Mouse (Mus musculus): ENCODE measurements around the gene Ifng.
"Not testable (repeated sequence)": the region's sequence is repeated elsewhere in the genome, so short reads cannot be mapped to it uniquely, and the experiment has no call there.

Gene Ifng

GRCm38 (mm10) chr10:118440742-118441240 lies at the start of gene Ifng:
Gene Ifng (plus strand): TSS chr10:118441046.
- DNase-seq: no peak

GRCm38 (mm10) chr10:118399917-118400316 lies 40.9 kb upstream of the Ifng start:
- no peak for DNase-seq

DNA sequence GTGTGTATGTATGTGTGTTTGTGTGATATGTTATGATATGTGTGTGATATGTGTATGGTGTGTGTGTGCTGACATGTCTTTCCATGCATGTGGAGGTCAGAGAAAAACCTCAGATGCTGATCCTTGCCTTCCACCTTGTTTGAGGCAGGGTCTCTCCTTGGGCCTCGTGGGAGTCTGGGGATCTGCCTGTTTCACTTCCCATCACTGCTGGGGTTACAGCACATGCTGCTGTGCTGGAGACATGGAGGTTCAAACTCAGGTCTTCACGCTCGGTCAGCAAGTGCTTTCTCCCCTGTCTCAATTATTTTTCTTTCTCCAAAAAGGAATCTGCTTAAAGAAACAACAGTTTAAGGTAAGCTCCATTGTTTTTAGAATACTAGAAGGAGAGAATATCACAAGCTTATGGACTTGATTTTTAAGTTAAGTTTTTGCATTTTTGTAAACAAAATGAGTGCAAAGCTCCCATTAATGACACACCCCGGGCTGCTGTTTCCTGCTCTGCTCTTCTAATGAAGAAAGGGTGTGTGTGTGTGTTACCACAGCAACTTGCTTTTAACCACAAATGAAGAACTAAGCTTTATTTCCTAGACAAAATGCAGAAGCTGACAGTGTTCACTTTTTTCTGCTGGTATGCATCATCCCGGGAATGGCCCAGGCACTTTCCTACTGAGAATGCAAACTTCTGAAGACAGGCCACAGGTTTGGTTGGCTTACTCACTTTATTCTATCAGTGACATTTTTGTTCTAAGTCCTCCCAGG lies 34.2 kb upstream of the Ifng start:
- DNase-seq: no peak

- no peak for DNase-seq
These were observed 29.5 kb upstream of the Ifng start for GRCm38 (mm10) chr10:118411377-118411776.

- no peak for DNase-seq
These were observed 28.1 kb upstream of the Ifng start for GRCm38 (mm10) chr10:118412774-118413173.

DNA sequence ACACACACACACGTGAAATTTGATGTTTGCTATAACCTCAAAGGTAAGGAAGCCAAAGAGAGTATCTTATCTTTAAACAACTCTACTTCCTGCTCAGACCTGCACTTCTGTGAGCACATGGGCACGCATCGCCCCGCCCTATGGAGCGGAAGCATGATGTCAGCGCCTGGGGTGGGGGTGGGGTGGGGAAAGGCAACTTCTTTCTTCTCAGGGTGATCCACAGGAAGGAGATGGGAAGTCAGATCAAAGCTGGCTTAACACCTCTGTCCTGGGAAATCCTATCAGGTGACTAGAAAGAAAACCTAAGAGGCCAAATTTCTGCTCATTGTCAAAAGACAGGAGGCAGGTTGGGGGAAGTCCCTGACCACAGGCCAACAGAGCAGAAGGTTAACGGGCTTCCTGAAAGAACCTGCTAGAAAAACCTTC lies 21.8 kb upstream of the Ifng start:
- DNase-seq: peak in 1 of 2 experiments; percentile 9

GRCm38 (mm10) chr10:118420896-118421295 lies 19.9 kb upstream of the Ifng start:
- no peak for DNase-seq

- no peak for DNase-seq
These were observed 5.3 kb upstream of the Ifng start for GRCm38 (mm10) chr10:118435501-118435900.

DNA sequence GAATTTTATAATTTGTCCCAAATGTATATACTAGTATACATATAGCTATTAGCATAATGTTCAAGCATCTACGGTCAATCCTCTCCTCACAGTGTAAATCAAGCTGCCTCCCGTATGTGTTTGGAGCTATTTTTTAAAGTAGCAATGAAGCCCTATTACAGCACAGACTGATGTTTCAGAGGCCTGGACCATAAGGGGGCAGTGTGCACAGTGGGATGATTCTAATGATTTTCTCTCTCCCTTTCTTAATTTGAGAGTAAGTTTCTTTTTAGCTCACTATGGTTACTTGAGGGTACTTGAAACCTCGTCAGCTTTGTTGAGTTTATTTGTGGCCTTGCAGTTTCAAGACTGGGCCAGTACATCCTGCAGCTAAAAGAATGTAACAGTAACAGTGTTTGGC lies 1.1 kb downstream of the Ifng start:
- DNase-seq: no peak

- DNase-seq: no peak
These were observed 2.2 kb downstream of the Ifng start for GRCm38 (mm10) chr10:118442999-118443398.

GRCm38 (mm10) chr10:118445021-118445420 lies 4.2 kb downstream of the Ifng start:
- no peak for DNase-seq

- DNase-seq: no peak
These were observed 4.7 kb downstream of the Ifng start for GRCm38 (mm10) chr10:118445502-118445901.

- DNase-seq: no peak
These were observed 5.1 kb downstream of the Ifng start for GRCm38 (mm10) chr10:118445978-118446377.

DNA sequence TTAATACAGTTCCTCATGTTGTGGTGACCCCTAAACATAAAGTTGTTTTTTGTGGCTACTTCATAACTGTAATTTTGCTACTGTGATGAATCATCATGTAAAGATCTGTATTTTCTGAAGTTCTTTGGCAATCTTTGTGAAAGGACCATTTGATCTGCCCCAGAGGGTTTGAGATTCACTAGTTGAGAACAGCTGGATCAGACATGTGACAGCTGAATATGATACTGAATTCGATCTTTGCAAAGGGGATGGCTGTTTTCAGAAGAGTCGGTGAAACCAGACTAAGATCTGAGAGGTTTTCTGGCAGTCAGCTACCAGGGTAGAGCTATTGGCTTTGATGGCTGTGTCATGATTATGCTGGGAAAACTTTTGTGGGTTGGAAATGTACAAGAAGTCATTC lies 10.9 kb downstream of the Ifng start:
- no peak for DNase-seq

DNA sequence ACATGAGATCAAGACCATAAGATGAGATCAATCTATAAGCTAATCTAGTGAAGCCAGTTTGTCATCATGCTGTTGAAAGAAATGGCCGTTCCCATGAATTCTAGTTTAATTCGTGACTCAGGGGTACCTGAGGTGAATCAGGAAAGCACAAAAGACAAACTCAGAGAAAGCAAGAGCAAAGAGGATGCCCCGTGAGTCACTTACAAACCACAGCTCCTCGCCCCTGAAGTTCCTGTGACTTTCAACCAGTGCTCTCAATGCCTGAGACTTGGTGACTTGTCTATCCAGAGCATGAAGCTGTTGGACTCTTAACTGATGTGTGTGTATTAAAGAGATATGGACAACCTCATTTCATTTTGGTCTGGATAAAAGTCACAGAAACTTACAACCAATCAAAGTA lies 17.9 kb downstream of the Ifng start:
- no peak for DNase-seq

DNA sequence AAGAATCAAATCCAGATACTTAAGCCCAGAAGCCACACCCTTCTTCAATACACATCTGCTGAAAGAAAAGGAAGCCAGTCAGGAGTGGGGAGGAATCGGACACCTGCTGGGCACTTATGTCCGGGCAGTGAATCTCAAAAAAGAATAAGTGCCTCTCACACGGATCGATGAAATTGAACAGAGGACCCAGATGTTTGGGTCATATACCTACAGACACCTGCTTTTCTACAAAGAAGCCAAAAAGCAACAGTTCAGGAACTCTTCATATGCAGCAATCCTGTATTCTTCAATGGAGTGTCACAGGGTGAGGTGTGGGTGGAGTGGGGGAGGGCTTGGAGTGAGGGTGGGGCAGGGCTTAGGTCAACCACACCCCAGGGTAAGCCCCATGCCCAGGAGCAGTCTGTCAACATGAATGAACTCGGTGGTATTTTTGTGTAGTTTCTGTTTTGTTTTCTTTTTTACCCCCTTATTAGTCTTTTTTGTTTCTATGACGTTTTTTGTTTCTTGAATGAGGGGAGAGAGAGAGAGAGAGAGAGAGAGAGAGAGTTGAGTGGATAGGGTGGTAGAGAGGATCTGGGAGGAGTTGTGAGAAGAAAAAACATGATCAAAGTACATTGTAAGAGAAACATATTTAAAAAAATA lies 20.4 kb downstream of the Ifng start:
- no peak for DNase-seq

- no peak for DNase-seq
These were observed 25.6 kb downstream of the Ifng start for GRCm38 (mm10) chr10:118466481-118466880.

DNA sequence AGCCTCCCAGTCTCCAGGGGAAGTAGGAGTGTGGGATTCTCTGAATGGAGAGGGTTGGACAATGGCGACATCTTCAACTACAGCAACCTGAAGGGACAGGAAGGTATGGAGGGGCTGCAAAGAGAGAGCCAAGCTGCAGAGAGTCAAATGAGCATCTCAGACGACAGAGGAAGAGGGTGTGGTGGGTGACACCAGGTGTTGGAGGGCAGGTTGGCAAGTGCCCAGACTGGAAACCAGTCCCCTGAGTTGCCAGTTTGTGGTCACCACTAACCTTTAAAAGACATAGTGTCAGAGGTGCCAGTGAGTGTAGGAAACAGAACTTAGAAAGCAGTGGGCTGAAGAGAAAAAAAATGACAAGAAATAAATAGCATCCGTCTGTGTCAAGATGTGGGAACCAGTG lies 28.2 kb downstream of the Ifng start:
- DNase-seq: no peak

- no peak for DNase-seq
These were observed 29.6 kb downstream of the Ifng start for GRCm38 (mm10) chr10:118470296-118470957.

- not testable (repeated sequence) for DNase-seq
These were observed 32.0 kb downstream of the Ifng start for GRCm38 (mm10) chr10:118472846-118473245.

DNA sequence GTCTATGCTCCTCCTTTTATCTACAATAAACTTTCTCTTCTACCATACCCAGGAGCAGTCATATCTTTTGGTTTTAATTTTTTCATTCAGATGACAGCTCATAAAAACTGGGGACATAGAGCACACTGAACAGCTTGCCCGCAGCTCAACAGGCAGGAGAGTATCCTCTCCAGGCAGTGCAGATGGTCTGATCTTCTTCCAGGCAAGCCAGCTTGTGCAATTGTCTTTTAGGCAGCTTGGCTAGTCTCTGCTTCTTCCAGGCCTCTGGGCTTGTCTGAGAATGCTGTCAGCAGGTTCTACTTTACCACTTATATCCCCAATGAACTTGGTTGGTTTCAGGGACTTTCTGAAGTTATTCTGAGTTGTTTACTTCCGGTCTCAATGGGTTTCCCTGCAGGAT lies 35.9 kb downstream of the Ifng start:
- DNase-seq: no peak

DNA sequence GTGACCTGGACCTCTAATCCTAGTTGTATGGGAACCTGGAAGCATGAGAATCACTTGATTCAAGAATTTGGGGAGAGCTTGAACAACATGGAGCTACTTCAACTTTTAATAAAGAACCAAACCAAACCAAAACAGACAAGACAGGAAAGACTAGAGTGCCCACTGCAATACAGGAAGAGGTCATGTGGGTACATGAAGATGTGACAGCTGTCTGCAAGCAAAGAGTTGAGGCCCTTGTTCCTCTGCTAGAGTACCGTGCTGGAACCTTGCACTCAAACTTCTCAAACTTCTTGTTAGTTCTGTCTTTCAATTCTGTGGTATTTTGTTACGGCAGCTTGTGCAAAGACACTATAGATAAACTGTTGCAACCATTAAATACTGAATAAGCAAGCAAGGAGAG lies 36.5 kb downstream of the Ifng start:
- no peak for DNase-seq

DNA sequence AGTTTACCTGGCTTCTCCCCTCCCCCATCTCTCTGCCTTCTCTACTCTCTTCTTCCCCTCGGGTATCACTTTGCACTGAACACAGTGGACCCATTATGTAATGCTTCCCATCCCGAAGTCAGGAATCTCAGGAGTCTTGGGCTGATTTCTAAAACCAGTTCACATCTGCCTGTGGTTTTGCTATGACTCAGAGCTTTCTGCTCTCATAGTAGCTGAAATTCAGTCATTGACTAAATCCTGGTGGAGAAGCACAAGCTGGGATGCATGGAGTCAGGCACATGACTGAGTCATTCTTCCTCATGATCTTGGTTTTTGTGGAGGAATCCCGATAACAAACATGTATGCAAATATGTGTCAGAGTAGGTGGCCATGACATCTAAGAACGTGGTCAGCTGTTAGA lies 38.4 kb downstream of the Ifng start:
- DNase-seq: no peak

- DNase-seq: no peak
These were observed 39.3 kb downstream of the Ifng start for GRCm38 (mm10) chr10:118480118-118480517.

All from lung, adult 18-20 months (tissue).